Mouse (Mus musculus): Measurements from ENCODE around the gene Apobec4.

Gene Apobec4

DNA sequence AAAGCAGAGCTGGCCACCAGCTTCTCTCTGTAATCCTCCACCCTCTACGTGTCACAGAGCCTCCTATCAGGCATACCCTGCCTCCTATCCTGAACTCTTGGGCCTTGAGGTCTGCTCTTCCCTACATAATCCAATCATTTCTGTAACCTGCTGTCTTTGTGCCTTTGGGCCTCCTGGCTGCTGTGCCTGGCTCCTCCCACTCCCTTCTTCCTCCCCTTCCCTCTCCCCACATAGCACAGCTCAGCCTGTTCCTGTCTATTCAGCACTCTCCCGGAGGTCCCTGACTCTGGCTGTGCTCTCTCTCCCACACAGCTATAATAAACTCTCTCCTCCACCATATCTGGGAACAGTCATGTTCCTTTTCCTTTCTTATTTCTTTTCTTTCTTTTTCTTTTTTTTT lies 49.5 kb downstream of the Apobec4 start, which contains the start of gene Ncf2:
Gene Ncf2, plus strand, starts transcription at position 298 of the 400 bp plus-strand sequence.
- DNase-seq (ENCODE audit: low read depth in 2 of 2, low spot score in 2 of 2): no peak

DNA sequence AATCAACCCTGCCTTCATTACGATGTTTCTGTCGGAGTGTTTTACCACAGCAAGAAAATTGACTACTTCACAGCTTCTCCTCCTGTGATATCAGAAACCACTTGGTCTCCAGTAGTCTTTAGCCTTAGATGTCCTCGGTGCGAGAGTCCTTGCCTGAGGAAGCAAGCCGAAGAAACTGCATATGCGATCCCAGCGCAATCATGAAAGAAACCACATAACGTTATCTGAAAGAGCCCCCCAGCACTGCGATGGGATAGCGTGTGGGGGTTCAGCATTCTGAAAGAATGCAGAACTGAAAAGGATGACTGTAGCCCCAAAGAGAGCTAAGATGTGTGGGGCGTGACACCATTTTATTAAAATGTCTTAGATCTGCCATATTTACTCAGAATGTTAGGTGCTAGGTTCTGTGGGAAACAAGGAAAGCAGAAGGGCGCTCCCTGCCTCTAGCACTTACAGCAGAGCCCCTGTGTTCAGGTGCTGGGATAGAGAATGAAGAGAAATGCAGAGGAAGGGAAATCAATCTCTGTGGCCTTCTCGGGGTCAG lies 50.4 kb downstream of the Apobec4 start:
- no peak for DNase-seq (ENCODE audit: low read depth in 2 of 2, low spot score in 2 of 2)

DNA sequence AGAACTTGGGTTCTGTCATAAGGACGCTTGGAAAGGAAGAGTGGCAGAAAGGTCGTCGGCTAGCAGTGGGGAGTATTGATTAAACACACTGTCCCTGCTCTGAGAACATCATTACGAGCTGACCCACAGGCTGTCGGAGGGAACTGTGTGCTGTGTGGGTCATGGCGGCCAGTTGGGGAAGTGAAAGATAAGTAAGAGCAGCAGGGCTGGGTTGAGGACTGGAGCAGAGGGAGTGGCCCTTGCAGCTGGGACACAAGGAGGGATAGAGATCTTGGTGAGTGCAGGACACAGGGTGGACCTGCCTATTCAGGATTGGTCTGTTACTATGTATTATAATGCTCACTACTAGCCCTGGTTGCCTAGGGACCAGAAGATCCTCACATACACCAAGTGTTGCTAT lies 54.6 kb downstream of the Apobec4 start:
- DNase-seq (ENCODE audit: low read depth in 2 of 2, low spot score in 2 of 2): no peak
